Mouse (Mus musculus) gastrocnemius, postnatal 4 days (tissue): ENCODE results near the gene Eif1b. TPM values are rescaled to one million over a fixed set of nuclear protein-coding genes. Genes with fewer than 3 reads are reported as not detected.
A peak's percentile ranks its signal among the peaks of the same experiment; 100 is the strongest.

Experiments
- DNase-seq, 2 experiments: peaks; one replicate each; pipeline ENCODE4 v3.0.0; 2021 to 2022; ENCODE audit warnings: low spot score in 2 of 2, mixed read lengths in 2 of 2
- long read RNA-seq, 2 experiments: library from polyadenylated mRNA; stranded (forward); transcript quantifications; one replicate each; pipeline ENCODE4 v2.0.0; 2021
- total RNA-seq, 2 experiments: library from RNA; stranded (reverse); gene quantifications; 2 replicates each; pipeline ENCODE4 v1.2.3; 2021

Gene Eif1b
- 10 to 100 TPM; 47.9 to 50.9 TPM for total RNA-seq
- long read RNA-seq, experiment 1, transcript Eif1b-201 (4 exons, 1,035 nt): major isoform, 54 of 54 reads
- long read RNA-seq, experiment 1, partial matches to known transcripts: 0 of 54 reads
- long read RNA-seq, experiment 1, other reads (novel, unspliced or antisense): 0 of 54 reads
- long read RNA-seq, experiment 2, transcript Eif1b-201 (4 exons, 1,035 nt): major isoform, 39 of 43 reads
- long read RNA-seq, experiment 2, partial matches to known transcripts: 3 of 43 reads
- long read RNA-seq, experiment 2, other reads (novel, unspliced or antisense): 1 of 43 reads

GRCm38 (mm10) chr9:120492010-120492399 lies at the start of gene Eif1b:
TSS of gene Eif1b (plus strand) at chr9:120492232.
- no peak for DNase-seq

GRCm38 (mm10) chr9:120444642-120445041 lies 47.4 kb upstream of the Eif1b start:
- DNase-seq: no peak

- no peak for DNase-seq
These were observed 42.2 kb upstream of the Eif1b start for GRCm38 (mm10) chr9:120449696-120450329.

- DNase-seq: peak in 1 of 2 experiments; percentile 13
These were observed 36.0 kb upstream of the Eif1b start for GRCm38 (mm10) chr9:120455768-120456655.

- no peak for DNase-seq
These were observed 21.6 kb upstream of the Eif1b start for GRCm38 (mm10) chr9:120470431-120470830.

GRCm38 (mm10) chr9:120481644-120482043 lies 10.4 kb upstream of the Eif1b start:
- no peak for DNase-seq

GRCm38 (mm10) chr9:120482382-120482781 lies 9.7 kb upstream of the Eif1b start:
- no peak for DNase-seq

- DNase-seq: no peak
These were observed 8.9 kb upstream of the Eif1b start for GRCm38 (mm10) chr9:120483101-120483500.

GRCm38 (mm10) chr9:120487076-120487475 lies 5.0 kb upstream of the Eif1b start:
- DNase-seq: peak in 1 of 2 experiments; percentile 34

GRCm38 (mm10) chr9:120491509-120491908 lies 523 bp upstream of the Eif1b start:
- DNase-seq: no peak

GRCm38 (mm10) chr9:120492400-120493351 lies 644 bp downstream of the Eif1b start:
- DNase-seq: peak; percentile 69 to 80

- DNase-seq: no peak
These were observed 1.7 kb downstream of the Eif1b start for GRCm38 (mm10) chr9:120493781-120494180.

- DNase-seq: peak in 1 of 2 experiments; percentile 54
These were observed 4.7 kb downstream of the Eif1b start for GRCm38 (mm10) chr9:120496691-120497090.

GRCm38 (mm10) chr9:120497983-120498382 lies 6.0 kb downstream of the Eif1b start:
- no peak for DNase-seq

GRCm38 (mm10) chr9:120501191-120501902 lies 9.3 kb downstream of the Eif1b start:
- no peak for DNase-seq

GRCm38 (mm10) chr9:120502013-120502412 lies 10.0 kb downstream of the Eif1b start:
- DNase-seq: peak in 1 of 2 experiments; percentile 67

- DNase-seq: no peak
These were observed 12.4 kb downstream of the Eif1b start for GRCm38 (mm10) chr9:120504423-120504822.

GRCm38 (mm10) chr9:120511781-120512180 lies 19.7 kb downstream of the Eif1b start:
- no peak for DNase-seq

- DNase-seq: no peak
These were observed 24.7 kb downstream of the Eif1b start for GRCm38 (mm10) chr9:120516720-120517119.

GRCm38 (mm10) chr9:120518946-120519345 lies 26.9 kb downstream of the Eif1b start:
- no peak for DNase-seq
